Mouse (Mus musculus): ENCODE results near the gene Aym1.

- TF ChIP-seq POLR2A (IDR thresholded peaks at IDR 0.05; ENCODE audit: insufficient read depth, low read depth, low read length), result no peak
- no peak for TF ChIP-seq CTCF (IDR thresholded peaks at IDR 0.05; ENCODE audit: insufficient read depth, low read depth, low read length)
These were observed 7.9 kb upstream of the Aym1 start for GRCm38 (mm10) chr5:113349226-113349625.

All from olfactory bulb, adult 2 months (tissue).